Mouse (Mus musculus) liver, embryonic 15.5 days (tissue): ENCODE data around the gene Gria1. TPM values are rescaled to one million over a fixed set of nuclear protein-coding genes. Genes with fewer than 3 reads are reported as not detected.

Experiments
- ATAC-seq: fragments of 200-750 bp; cut with Nextera tagmentation; 2 replicates; pipeline ENCODE4 v1.8.0; 2017; ENCODE audit warnings: moderate number of reproducible peaks, mild to moderate bottlenecking, moderate library complexity; ENCODE audit not compliant: insufficient read depth
- H3K27ac ChIP-seq: fragments of 300-500 bp; sonication (generic); replicated peaks from 2 replicates; pipeline ENCODE4 v1.5.1; 2015; ENCODE audit warnings: mild to moderate bottlenecking, inconsistent platforms
- H3K27me3 ChIP-seq: fragments of 300-500 bp; sonication (generic); 2 replicates; pipeline ENCODE4 v1.6.1; 2015; ENCODE audit warnings: mild to moderate bottlenecking, inconsistent platforms
- H3K36me3 ChIP-seq: fragments of 300-500 bp; sonication (generic); replicated peaks from 2 replicates; pipeline ENCODE4 v1.6.1; 2015; ENCODE audit warnings: moderate library complexity, mild to moderate bottlenecking, inconsistent platforms
- H3K4me1 ChIP-seq: fragments of 300-500 bp; sonication (generic); replicated peaks from 2 replicates; pipeline ENCODE4 v1.6.1; 2015; ENCODE audit warnings: inconsistent platforms
- H3K4me2 ChIP-seq: fragments of 300-500 bp; sonication (generic); 2 replicates; pipeline ENCODE4 v1.6.1; 2015; ENCODE audit warnings: moderate library complexity, mild to moderate bottlenecking, inconsistent platforms
- H3K4me3 ChIP-seq: fragments of 300-500 bp; sonication (generic); replicated peaks from 2 replicates; pipeline ENCODE4 v1.5.1; 2015; ENCODE audit warnings: mild to moderate bottlenecking, inconsistent platforms
- H3K9ac ChIP-seq: fragments of 300-500 bp; sonication (generic); 2 replicates; pipeline ENCODE4 v1.6.1; 2015; ENCODE audit warnings: moderate library complexity, mild to moderate bottlenecking, inconsistent platforms
- H3K9me3 ChIP-seq: fragments of 300-500 bp; sonication (generic); replicated peaks from 2 replicates; pipeline ENCODE4 v1.6.1; 2016; ENCODE audit warnings: inconsistent platforms
- WGBS: fragments of 180-500 bp; shearing (Covaris S2); methylation state at CpG from one replicate; pipeline ENCODE4 v1.1.7; 2015; ENCODE audit warnings: mixed read lengths; ENCODE audit not compliant: insufficient replicate concordance; 5-methylcytosine and 5-hydroxymethylcytosine counted together
- polyA plus RNA-seq: library from polyadenylated mRNA; unstranded; fragments of >200 nt; fragmentation: Nextera tagmentation; extraction: Ambion mirVana; gene quantifications from 2 replicates; pipeline ENCODE4 v1.2.1, GENCODE M21; 2015

Gria1 gene
- polyA plus RNA-seq, 1 experiment from 2014 or later: 0.18 TPM

GRCm38 (mm10) chr11:57012287-57012921 lies 1.2 kb downstream of the Gria1 start:
- Histone ChIP-seq H3K27me3 (no peaks in the 10 kb centered on the region), H3K4me3 (no peak overlapping the region), H3K4me1 (no peaks in the 10 kb centered on the region), H3K36me3 (no peaks in the 10 kb centered on the region), H3K4me2 (no peak overlapping the region), H3K9ac (no peak overlapping the region), H3K9me3 (no peaks in the 10 kb centered on the region), H3K27ac (no peak overlapping the region)
- ATAC-seq: no peak
- 38% methylated on average over 13 of the region's 13 CpGs for WGBS

GRCm38 (mm10) chr11:57013464-57014190 lies 2.4 kb downstream of the Gria1 start:
- H3K27me3 ChIP-seq: no peaks in the 10 kb centered on the region
- H3K4me1 ChIP-seq: no peaks in the 10 kb centered on the region
- no peak for ATAC-seq
- H3K27ac ChIP-seq: no peak overlapping the region
- H3K36me3 ChIP-seq: no peaks in the 10 kb centered on the region
- H3K9me3 ChIP-seq: no peaks in the 10 kb centered on the region
- H3K4me3 ChIP-seq: no peak overlapping the region
- H3K9ac ChIP-seq: no peak overlapping the region
- H3K4me2 ChIP-seq: no peak overlapping the region
- 49% methylated on average over 9 of the region's 9 CpGs for WGBS

- Histone ChIP-seq H3K9ac (no peak overlapping the region), H3K9me3 (no peaks in the 10 kb centered on the region), H3K4me1 (no peaks in the 10 kb centered on the region), H3K27ac (no peak overlapping the region), H3K36me3 (no peaks in the 10 kb centered on the region), H3K4me2 (no peak overlapping the region), H3K27me3 (no peaks in the 10 kb centered on the region), H3K4me3 (no peak overlapping the region)
- 60% methylated on average over 5 of the region's 6 CpGs for WGBS
- no peak for ATAC-seq
These were observed 3.2 kb downstream of the Gria1 start for GRCm38 (mm10) chr11:57014396-57014795.

GRCm38 (mm10) chr11:57018536-57018935 lies 7.3 kb downstream of the Gria1 start:
- ATAC-seq: no peak
- H3K36me3 ChIP-seq: no peaks in the 10 kb centered on the region
- no peaks in the 10 kb centered on the region for H3K27me3 ChIP-seq
- no peak overlapping the region for H3K27ac ChIP-seq
- H3K4me3 ChIP-seq: no peak overlapping the region
- no peaks in the 10 kb centered on the region for H3K9me3 ChIP-seq
- H3K4me2 ChIP-seq: no peak overlapping the region
- 55% methylated on average over 4 of the region's 4 CpGs for WGBS
- no peaks in the 10 kb centered on the region for H3K4me1 ChIP-seq
- H3K9ac ChIP-seq: no peak overlapping the region

- Histone ChIP-seq H3K36me3 (no peaks in the 10 kb centered on the region), H3K4me2 (no peak overlapping the region), H3K27ac (no peak overlapping the region), H3K4me1 (no peaks in the 10 kb centered on the region), H3K9ac (no peak overlapping the region), H3K9me3 (no peaks in the 10 kb centered on the region), H3K4me3 (no peak overlapping the region), H3K27me3 (no peaks in the 10 kb centered on the region)
- 44% methylated on average over 4 of the region's 4 CpGs for WGBS
- ATAC-seq: no peak
These were observed 11.2 kb downstream of the Gria1 start for GRCm38 (mm10) chr11:57022400-57022799.

- Histone ChIP-seq H3K4me2 (no peak overlapping the region), H3K36me3 (no peaks in the 10 kb centered on the region), H3K4me1 (no peaks in the 10 kb centered on the region), H3K4me3 (no peak overlapping the region), H3K27me3 (no peaks in the 10 kb centered on the region), H3K27ac (no peak overlapping the region), H3K9me3 (no peaks in the 10 kb centered on the region), H3K9ac (no peak overlapping the region)
- no peak for ATAC-seq
- WGBS: 52% methylated on average over 5 of the region's 5 CpGs
These were observed 19.3 kb downstream of the Gria1 start for GRCm38 (mm10) chr11:57030448-57030847.

GRCm38 (mm10) chr11:57038807-57039206 lies 27.6 kb downstream of the Gria1 start:
- Histone ChIP-seq H3K9me3 (no peaks in the 10 kb centered on the region), H3K4me2 (no peak overlapping the region), H3K9ac (no peak overlapping the region), H3K4me3 (no peak overlapping the region), H3K4me1 (no peaks in the 10 kb centered on the region), H3K27ac (no peak overlapping the region), H3K36me3 (no peaks in the 10 kb centered on the region), H3K27me3 (no peaks in the 10 kb centered on the region)
- 43% methylated on average over 7 of the region's 7 CpGs for WGBS
- ATAC-seq: no peak

- H3K36me3 ChIP-seq: no peaks in the 10 kb centered on the region
- no peak overlapping the region for H3K9ac ChIP-seq
- no peak overlapping the region for H3K4me3 ChIP-seq
- no peak for ATAC-seq
- no peaks in the 10 kb centered on the region for H3K27me3 ChIP-seq
- WGBS: 64% methylated on average over 8 of the region's 8 CpGs
- H3K4me2 ChIP-seq: no peak overlapping the region
- H3K9me3 ChIP-seq: no peaks in the 10 kb centered on the region
- no peak overlapping the region for H3K27ac ChIP-seq
- H3K4me1 ChIP-seq: no peaks in the 10 kb centered on the region
These were observed 28.1 kb downstream of the Gria1 start for GRCm38 (mm10) chr11:57039306-57039705.

GRCm38 (mm10) chr11:57042057-57042456 lies 30.9 kb downstream of the Gria1 start:
- Histone ChIP-seq H3K4me2 (no peak overlapping the region), H3K4me1 (no peaks in the 10 kb centered on the region), H3K27ac (no peak overlapping the region), H3K9me3 (no peaks in the 10 kb centered on the region), H3K4me3 (no peak overlapping the region), H3K27me3 (no peaks in the 10 kb centered on the region), H3K36me3 (no peaks in the 10 kb centered on the region), H3K9ac (no peak overlapping the region)
- WGBS: 56% methylated on average over 3 of the region's 3 CpGs
- no peak for ATAC-seq

GRCm38 (mm10) chr11:57044146-57044545 lies 33.0 kb downstream of the Gria1 start:
- Histone ChIP-seq H3K36me3 (no peaks in the 10 kb centered on the region), H3K27ac (no peak overlapping the region), H3K9me3 (no peaks in the 10 kb centered on the region), H3K4me3 (no peak overlapping the region), H3K4me2 (no peak overlapping the region), H3K27me3 (no peaks in the 10 kb centered on the region), H3K4me1 (no peaks in the 10 kb centered on the region), H3K9ac (no peak overlapping the region)
- ATAC-seq: no peak
- 55% methylated on average over 5 of the region's 5 CpGs for WGBS

- H3K27ac ChIP-seq: no peak overlapping the region
These were observed 40.7 kb downstream of the Gria1 start for GRCm38 (mm10) chr11:57051666-57052562.

More at GRCm38 (mm10) chr11:57051666-57052562, 40.7 kb downstream of the Gria1 start:
- Histone ChIP-seq H3K9me3 (no peaks in the 10 kb centered on the region), H3K4me3 (no peak overlapping the region), H3K9ac (no peak overlapping the region), H3K4me1 (no peaks in the 10 kb centered on the region), H3K27me3 (no peaks in the 10 kb centered on the region), H3K4me2 (no peak overlapping the region), H3K36me3 (no peaks in the 10 kb centered on the region)
- ATAC-seq: no peak
- WGBS: 43% methylated on average over 6 of the region's 6 CpGs
